Mouse (Mus musculus) testis, adult 2 months (tissue): ENCODE measurements around the gene Fam193b.

ENCODE experiments used
- CTCF ChIP-seq: fragments of 200-500 bp; IDR thresholded peaks from 2 replicates; pipeline ENCODE4 v1.5.1; 2012; ENCODE audit warnings: low read depth, mild to moderate bottlenecking, inconsistent platforms, low read length, moderate library complexity; ENCODE audit not compliant: control insufficient read depth, insufficient read depth, insufficient replicate concordance
- POLR2A ChIP-seq: fragments of 200-500 bp; IDR thresholded peaks from 2 replicates; pipeline ENCODE4 v1.6.1; 2012; ENCODE audit warnings: low read depth, mild to moderate bottlenecking, inconsistent platforms, low read length, moderate library complexity; ENCODE audit not compliant: control insufficient read depth

DNA sequence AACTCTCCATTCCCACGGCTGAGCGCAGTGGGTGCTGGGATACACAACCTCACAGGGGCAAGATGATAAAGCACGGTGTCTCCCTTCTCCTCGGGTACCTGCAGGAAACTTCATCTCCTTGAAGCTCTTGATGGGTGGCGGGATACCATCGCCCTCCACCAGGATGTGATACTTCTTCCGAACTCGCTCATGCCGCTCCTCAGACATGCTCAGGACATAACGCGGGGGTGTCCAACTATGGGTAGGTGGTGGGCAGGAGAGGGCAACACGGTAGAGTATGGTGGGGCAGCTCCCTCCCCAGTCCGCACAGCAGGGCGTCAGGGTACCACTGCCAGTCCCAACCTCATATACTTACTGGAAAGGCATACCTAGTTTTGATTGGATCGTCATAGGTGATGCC, 35.7 kb downstream of the Fam193b start:
- TF ChIP-seq POLR2A (no peak), CTCF (no peak)
